Mouse (Mus musculus) thymus, adult 2 months (tissue): ENCODE measurements around the gene Fras1.

Source experiments
- CTCF ChIP-seq: fragments of 200-500 bp; IDR thresholded peaks from 2 replicates; pipeline ENCODE4 v1.5.1; 2012; ENCODE audit warnings: mild to moderate bottlenecking, control low read depth, low read length, moderate library complexity, borderline replicate concordance; ENCODE audit not compliant: control insufficient read depth, poor library complexity, insufficient read depth; ENCODE audit errors: extremely low read depth
- POLR2A ChIP-seq: fragments of 200-500 bp; IDR thresholded peaks from 2 replicates; pipeline ENCODE4 v1.6.1; 2012; ENCODE audit warnings: mild to moderate bottlenecking, low read length, control low read depth, moderate library complexity; ENCODE audit not compliant: control insufficient read depth, poor library complexity, insufficient read depth; ENCODE audit errors: extremely low read depth

DNA sequence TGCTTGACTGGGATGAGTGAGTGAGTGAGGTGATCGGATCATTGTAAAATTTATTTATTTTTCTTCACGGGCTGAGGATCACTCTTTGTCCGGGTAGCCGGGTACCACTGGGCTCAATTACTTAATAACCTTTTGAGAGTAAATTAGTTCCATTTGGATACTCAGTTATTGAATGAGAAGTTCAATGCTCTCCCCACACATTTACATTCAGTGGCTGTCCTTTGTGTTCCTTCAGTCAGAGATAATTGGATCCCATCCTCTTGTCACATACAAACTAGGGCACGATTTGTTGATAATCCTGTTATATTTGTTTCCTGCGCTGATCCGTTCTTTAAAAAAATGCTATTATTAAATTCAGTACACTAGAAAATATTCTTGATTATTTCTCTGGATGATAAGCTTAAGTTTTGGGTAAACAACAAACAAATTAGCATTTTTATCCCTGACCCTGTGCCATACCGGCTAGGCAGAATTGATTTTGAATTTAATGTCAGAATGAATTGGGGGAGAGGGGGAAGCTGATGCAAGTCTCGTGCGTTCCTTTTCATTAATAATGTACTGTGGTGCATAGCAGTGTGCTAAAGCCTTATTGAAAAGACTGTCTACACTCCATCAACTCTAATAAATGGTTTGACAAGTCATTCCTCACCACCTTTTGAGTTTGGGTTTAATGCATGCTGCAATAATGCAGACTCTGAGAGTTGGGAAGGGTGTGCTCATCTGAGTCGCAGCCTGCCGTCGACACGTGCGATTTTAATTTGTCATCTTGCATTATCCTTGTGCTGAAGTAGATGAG is 12.6 kb downstream of the Fras1 start:
- TF ChIP-seq POLR2A (no peak), CTCF (no peak)
